Mouse (Mus musculus) heart, embryonic 11.5 days (tissue): ENCODE data around the gene Atg14. TPM values are rescaled to one million over a fixed set of nuclear protein-coding genes. Genes with fewer than 3 reads are reported as not detected.

Source experiments
- polyA plus RNA-seq: library from polyadenylated mRNA; unstranded; fragments of >200 nt; fragmentation: Nextera tagmentation; extraction: Ambion mirVana; gene quantifications from 2 replicates; pipeline ENCODE4 v1.2.1, GENCODE M21; 2014

Gene Atg14
- polyA plus RNA-seq, 1 experiment from 2014 or later: 9.6 TPM

Other genes with a start within 250 kb of the Atg14 start
- gene Lgals3, start 202.9 kb downstream of the Atg14 start, polyA plus RNA-seq: 1.9 and 2.7 TPM in 2 replicates
- gene Dlgap5, start 152.2 kb downstream of the Atg14 start, polyA plus RNA-seq: 47.8 and 47.9 TPM in 2 replicates
- 24.8 and 27.2 TPM in 2 replicates for gene Fbxo34, start 120.2 kb downstream of the Atg14 start, polyA plus RNA-seq
- gene Ktn1, start 77.8 kb upstream of the Atg14 start, polyA plus RNA-seq: 96.6 and 105 TPM in 2 replicates